Mouse (Mus musculus) kidney, postnatal 0 days (tissue): ENCODE results near the gene Polr2a. TPM values are rescaled to one million over a fixed set of nuclear protein-coding genes. Genes with fewer than 3 reads are reported as not detected.
A peak's percentile ranks its signal among the peaks of the same experiment; 100 is the strongest.

Experiments used
- ATAC-seq: fragments of 200-750 bp; cut with Nextera tagmentation; replicated peaks from 2 replicates; pipeline ENCODE4 v1.8.0; 2017; ENCODE audit warnings: low read depth, moderate number of reproducible peaks, moderate TSS enrichment, moderate library complexity; ENCODE audit not compliant: low FRiP score
- DNase-seq: peaks from one replicate; pipeline ENCODE4 v3.0.0-alpha.2; 2016; ENCODE audit warnings: low spot score
- H3K27ac ChIP-seq: fragments of 300-500 bp; sonication (generic); 2 replicates; pipeline ENCODE4 v1.5.1; 2014; ENCODE audit warnings: mild to moderate bottlenecking
- H3K27me3 ChIP-seq: fragments of 300-500 bp; sonication (generic); 2 replicates; pipeline ENCODE4 v1.6.1; 2014; ENCODE audit warnings: low read length, mixed read lengths; ENCODE audit not compliant: insufficient read depth
- H3K36me3 ChIP-seq: fragments of 300-500 bp; sonication (generic); 2 replicates; pipeline ENCODE4 v1.6.1; 2014; ENCODE audit warnings: low read length, mixed read lengths; ENCODE audit not compliant: insufficient read depth
- H3K4me1 ChIP-seq: fragments of 300-500 bp; sonication (generic); replicated peaks from 2 replicates; pipeline ENCODE4 v1.6.1; 2014; ENCODE audit warnings: antibody characterized with exemption, low read length, mixed read lengths; ENCODE audit not compliant: insufficient read depth
- H3K4me2 ChIP-seq: fragments of 300-500 bp; sonication (generic); 2 replicates; pipeline ENCODE4 v1.6.1; 2014; ENCODE audit warnings: mild to moderate bottlenecking, low read length, moderate library complexity, mixed read lengths
- H3K4me3 ChIP-seq: fragments of 300-500 bp; sonication (generic); replicated peaks from 2 replicates; pipeline ENCODE4 v1.5.1; 2014; ENCODE audit warnings: low read depth, low read length
- H3K9ac ChIP-seq: fragments of 300-500 bp; sonication (generic); 2 replicates; pipeline ENCODE4 v1.6.1; 2014; ENCODE audit warnings: low read depth, low read length
- H3K9me3 ChIP-seq: fragments of 300-500 bp; sonication (generic); replicated peaks from 2 replicates; pipeline ENCODE4 v1.6.1; 2016; ENCODE audit warnings: low read length, inconsistent platforms, mixed read lengths
- CTCF ChIP-seq: IDR thresholded peaks from 2 replicates; pipeline ENCODE4 v1.5.1; 2016; ENCODE audit warnings: antibody characterized with exemption, low read depth, mild to moderate bottlenecking, moderate library complexity
- WGBS: fragments of 180-500 bp; shearing (Covaris S2); extraction: QIAGEN DNeasy Blood & Tissue Kit; methylation state at CpG from one replicate; pipeline ENCODE4 v1.1.7; 2014; 5-methylcytosine and 5-hydroxymethylcytosine counted together
- polyA plus RNA-seq: library from polyadenylated mRNA; unstranded; fragments of >200 nt; fragmentation: Nextera tagmentation; extraction: Ambion mirVana; gene quantifications from 2 replicates; pipeline ENCODE4 v1.2.1, GENCODE M21; 2015

Gene Polr2a
- polyA plus RNA-seq, 1 experiment from 2014 or later = 21.0 TPM

DNA sequence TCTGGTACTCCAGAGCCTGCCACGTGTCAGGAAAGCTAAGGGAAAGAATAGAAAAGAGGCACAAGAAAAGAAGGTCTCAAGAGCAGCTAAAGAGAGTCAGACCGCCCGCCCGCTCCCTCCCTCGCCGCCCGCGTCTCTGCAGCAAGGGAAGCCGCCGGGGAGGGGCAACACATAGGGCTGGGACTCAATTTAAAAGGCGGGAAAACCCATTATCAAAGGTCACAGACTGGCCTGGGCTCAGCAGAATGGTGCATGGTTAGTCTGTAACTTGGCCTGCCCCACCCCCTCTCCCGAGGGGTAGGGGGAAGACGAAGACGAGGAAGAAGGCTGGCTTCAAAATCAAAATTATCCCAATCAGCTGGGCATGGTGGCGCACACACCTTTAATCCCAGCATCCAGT is 39.8 kb downstream of the Polr2a start:
- Histone ChIP-seq H3K4me3 (no peak overlapping the region), H3K9ac (no peak overlapping the region), H3K4me1 (no peaks in the 10 kb centered on the region), H3K27me3 (no peaks in the 10 kb centered on the region), H3K4me2 (no peak overlapping the region), H3K9me3 (no peaks in the 10 kb centered on the region), H3K27ac (no peak overlapping the region), H3K36me3 (no peaks in the 10 kb centered on the region)
- WGBS = 38% methylated on average over 15 of the region's 15 CpGs
- ATAC-seq = no peak
- no peak for TF ChIP-seq CTCF
- no peak for DNase-seq

DNA sequence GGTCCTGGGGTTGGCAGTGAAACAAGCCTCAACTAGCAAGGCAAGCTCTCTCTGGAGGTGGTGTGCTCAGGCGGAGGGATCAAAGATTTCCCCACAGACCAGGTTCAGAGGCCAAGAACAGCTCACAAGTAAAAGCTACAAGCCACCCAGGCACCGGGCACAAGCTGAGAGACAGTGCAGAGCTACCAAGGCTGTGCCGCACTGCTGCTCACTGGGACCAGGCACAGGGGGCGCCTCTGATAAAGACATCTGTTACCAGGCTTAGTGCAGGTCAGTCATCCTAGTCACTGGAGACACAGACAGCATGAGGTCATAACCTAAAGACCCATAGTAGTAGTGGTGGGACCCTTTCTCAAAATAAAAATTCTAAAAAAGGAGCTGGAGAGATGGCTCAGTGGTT is 41.5 kb downstream of the Polr2a start:
- Histone ChIP-seq H3K9me3 (no peaks in the 10 kb centered on the region), H3K36me3 (no peaks in the 10 kb centered on the region), H3K4me3 (no peak overlapping the region), H3K4me1 (no peaks in the 10 kb centered on the region), H3K27ac (no peak overlapping the region), H3K4me2 (no peak overlapping the region), H3K9ac (no peak overlapping the region), H3K27me3 (no peaks in the 10 kb centered on the region)
- no peak for DNase-seq
- TF ChIP-seq CTCF = no peak
- 71% methylated on average over 4 of the region's 4 CpGs for WGBS
- ATAC-seq = no peak

DNA sequence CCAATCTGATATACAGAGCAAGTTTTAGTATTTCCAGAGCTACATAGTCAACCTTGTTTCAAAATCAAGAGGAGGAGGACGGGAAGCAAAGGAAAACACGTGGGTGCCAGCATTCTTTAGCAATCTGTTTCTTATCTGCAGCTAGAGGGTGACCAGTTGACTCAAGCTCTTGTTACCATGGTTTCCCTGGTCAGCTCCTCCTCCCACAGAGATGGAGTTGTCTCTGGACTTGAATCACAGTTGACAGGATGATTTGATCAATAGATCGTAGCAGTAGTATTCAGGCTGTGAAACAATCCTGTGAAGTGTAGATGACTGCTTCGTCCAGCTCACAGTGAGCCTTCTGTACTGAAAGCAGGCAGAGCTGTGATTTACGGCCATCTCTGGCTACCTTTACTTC is 42.5 kb downstream of the Polr2a start:
- TF ChIP-seq CTCF = no peak
- no peaks in the 10 kb centered on the region for H3K9me3 ChIP-seq
- no peaks in the 10 kb centered on the region for H3K36me3 ChIP-seq
- no peak overlapping the region for H3K4me3 ChIP-seq
- no peaks in the 10 kb centered on the region for H3K27me3 ChIP-seq
- ATAC-seq (no peak), DNase-seq (peak; percentile 82)
- peak overlapping the region; percentile 83; the same call in 1 of the 2 replicates for H3K27ac ChIP-seq
- WGBS = 18% methylated on average over 5 of the region's 5 CpGs
- H3K4me2 ChIP-seq = no peak overlapping the region
- H3K4me1 ChIP-seq = no peaks in the 10 kb centered on the region
- H3K9ac ChIP-seq = no peak overlapping the region

DNA sequence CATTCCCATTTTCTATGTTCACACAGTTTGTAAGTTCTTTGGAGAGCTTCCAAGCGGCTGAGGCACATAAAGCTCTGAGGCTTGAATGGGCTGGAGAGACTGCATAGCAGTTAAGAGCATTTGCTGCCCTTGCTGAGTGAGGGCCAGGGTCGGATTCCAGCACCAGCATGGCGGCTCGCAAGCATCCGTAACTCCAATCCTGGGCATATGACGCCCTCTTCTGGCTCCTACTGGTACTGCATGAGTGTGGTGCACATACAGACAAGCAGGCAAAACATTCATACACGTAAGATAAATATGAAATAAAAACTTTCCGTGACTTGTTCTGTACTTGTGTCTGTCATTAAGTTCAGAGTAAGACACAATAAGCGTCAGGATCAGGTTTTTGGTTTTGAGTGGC is 43.0 kb downstream of the Polr2a start:
- Histone ChIP-seq H3K27ac (peak overlapping the region; percentile 83), H3K4me2 (no peak overlapping the region), H3K4me1 (no peaks in the 10 kb centered on the region), H3K9ac (no peak overlapping the region), H3K4me3 (no peak overlapping the region), H3K27me3 (no peaks in the 10 kb centered on the region), H3K36me3 (no peaks in the 10 kb centered on the region), H3K9me3 (no peaks in the 10 kb centered on the region)
- WGBS = 54% methylated on average over 9 of the region's 9 CpGs
- ATAC-seq = no peak
- peak; percentile 76 for TF ChIP-seq CTCF
- DNase-seq = peak; percentile 38

DNA sequence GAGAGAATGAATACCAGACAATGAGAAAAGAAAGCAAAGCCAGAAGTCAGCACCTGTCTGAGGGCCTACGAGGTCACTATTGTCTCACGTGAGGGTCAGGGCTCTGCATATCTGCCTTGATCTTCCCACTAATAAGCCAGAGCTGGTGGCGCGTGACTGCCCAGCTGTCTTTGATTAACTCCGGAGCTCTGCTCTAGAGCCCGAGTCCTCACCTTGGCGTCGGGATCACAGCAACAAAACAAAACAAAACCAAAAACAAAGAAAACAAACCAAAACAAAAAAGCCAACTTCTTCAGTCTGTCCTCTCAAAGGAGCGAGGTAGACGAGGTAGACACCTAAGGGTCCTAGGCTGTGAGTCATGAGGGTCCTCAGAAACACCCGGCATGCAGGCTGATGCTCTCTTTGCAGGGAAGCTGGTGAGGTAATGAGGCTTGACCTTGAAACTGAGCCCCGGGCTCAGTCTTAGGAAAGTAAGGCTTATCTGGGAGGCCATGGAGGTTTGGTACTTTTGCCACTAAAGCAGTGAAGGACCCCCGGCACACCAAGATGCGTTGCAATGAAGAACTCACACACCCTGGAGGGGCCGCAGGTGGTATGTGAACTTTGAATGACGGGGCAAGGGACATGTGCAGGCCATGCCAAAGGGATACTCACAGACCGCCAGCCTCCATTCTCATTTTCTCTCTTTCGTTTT is 43.7 kb downstream of the Polr2a start:
- Histone ChIP-seq H3K4me1 (no peaks in the 10 kb centered on the region), H3K4me3 (no peak overlapping the region), H3K4me2 (no peak overlapping the region), H3K27me3 (no peaks in the 10 kb centered on the region), H3K27ac (peak overlapping the region; percentile 83), H3K9ac (no peak overlapping the region), H3K36me3 (no peaks in the 10 kb centered on the region), H3K9me3 (no peaks in the 10 kb centered on the region)
- ATAC-seq (peak; percentile 68), DNase-seq (peak; percentile 63)
- WGBS = 35% methylated on average over 18 of the region's 18 CpGs
- TF ChIP-seq CTCF = no peak

DNA sequence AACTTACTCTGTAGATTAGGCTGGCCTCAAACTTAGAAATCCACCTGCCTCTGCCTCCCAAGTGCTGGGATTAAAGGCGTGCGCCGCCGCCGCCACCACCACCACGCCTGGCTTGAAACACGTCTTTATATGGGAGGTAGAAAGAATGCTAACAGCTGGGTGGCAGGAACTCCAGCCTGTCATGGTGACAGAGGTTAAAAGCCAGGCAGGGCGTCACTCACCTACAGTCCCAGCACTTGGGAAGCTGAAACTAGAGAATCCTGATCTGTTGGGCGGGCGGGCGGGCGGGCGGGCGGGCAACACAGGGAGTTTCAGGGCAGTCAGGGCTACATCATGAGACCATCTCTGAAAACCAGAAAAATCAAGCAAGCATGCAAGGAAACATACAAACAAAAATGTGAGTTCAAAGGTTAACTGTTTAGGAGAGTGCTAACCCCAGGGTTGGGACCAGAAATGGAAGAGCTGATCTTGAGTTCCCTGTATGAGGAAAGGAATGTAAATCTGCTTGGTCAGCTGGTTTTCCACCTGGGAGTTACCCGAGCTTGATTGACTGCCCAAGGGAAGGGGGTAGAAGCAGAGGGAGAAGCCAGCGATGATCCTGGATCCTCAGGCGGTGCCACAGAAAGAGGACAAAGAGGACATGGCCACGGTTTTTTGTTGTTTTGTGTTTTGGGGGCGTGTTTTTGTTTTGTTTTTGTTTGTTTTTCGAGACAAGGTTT is 45.3 kb downstream of the Polr2a start:
- DNase-seq (peak; percentile 80), ATAC-seq (peak; percentile 53)
- Histone ChIP-seq H3K27me3 (no peaks in the 10 kb centered on the region), H3K4me2 (no peak overlapping the region), H3K27ac (peak overlapping the region; percentile 50; the same call in 1 of the 2 replicates), H3K9me3 (no peaks in the 10 kb centered on the region), H3K9ac (no peak overlapping the region), H3K36me3 (no peaks in the 10 kb centered on the region), H3K4me1 (no peaks in the 10 kb centered on the region), H3K4me3 (no peak overlapping the region)
- WGBS = 45% methylated on average over 20 of the region's 20 CpGs
- TF ChIP-seq CTCF = no peak
